ENCODE assay signal across 12 mouse cellular contexts in the genomic region with DNA sequence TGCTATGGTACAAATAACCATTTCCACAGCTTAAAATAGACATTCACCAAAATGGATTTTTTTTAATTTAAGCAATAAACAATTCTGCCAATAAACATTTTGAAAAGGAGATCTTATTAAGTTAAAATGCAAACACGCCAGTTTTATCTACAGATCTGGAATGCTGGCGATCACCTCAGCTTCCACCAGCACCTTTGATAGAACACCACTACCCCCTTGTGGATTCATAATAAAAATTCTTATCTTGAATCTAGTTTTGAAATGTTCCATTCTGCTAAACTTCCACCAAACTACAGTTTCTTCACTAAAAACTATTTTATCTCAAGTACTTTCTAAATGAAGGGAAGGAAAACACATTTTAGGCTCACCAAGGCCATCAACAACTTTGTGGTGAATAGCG. TPM values are rescaled to one million over a fixed set of nuclear protein-coding genes. Genes with fewer than 3 reads are reported as not detected.
DNase-seq lines count a peak whose midpoint lies in the region; ATAC-seq and TF ChIP-seq lines count a peak whose summit lies in the region.
"Had no signal": no experiment of that assay in that cellular context is flagged by ENCODE, and none has a peak within 500 bp of the region (broad histone marks: within the 10 kb centered on the region; RNA-seq: fewer than 3 reads in every experiment).

No protein-coding gene starts in this region.

- no peak overlapping the region for H3K4me3 ChIP-seq in forebrain, embryonic 14.5 days (ENCODE audit: low read depth, low read length)
- H3K4me3 ChIP-seq in forebrain, embryonic 10.5 days = no peak overlapping the region
- H3K4me3 ChIP-seq in left cerebral cortex, adult 2 months = no peak overlapping the region
- H3K4me3 ChIP-seq: heart, embryonic 12.5 days; neural tube, embryonic 13.5 days had no signal

- TF ChIP-seq CTCF in left cerebral cortex, adult 2 months (IDR thresholded peaks at IDR 0.05) = peak; percentile 68

- intact Hi-C loops in left cerebral cortex, adult 2 months (cut with DNase I) = loop anchor here (1.0 to 10.0 kb wide), 4 partner anchors 242 to 697 kb away; no protein-coding TSS in a partner anchor

- 80% methylated on average over 3 of the region's 3 CpGs for WGBS in forebrain, embryonic 14.5 days
- WGBS in forebrain, embryonic 10.5 days = 86% methylated on average over 3 of the region's 3 CpGs

- no peaks in the 10 kb centered on the region for H3K4me1 ChIP-seq in forebrain, embryonic 14.5 days (ENCODE audit: control insufficient read depth, insufficient read depth, low read length)
- peaks cover 5% of the 10 kb centered on the region; the same call in 1 of the 2 replicates for H3K4me1 ChIP-seq in forebrain, embryonic 10.5 days

- no peak overlapping the region for H3K9ac ChIP-seq in forebrain, embryonic 14.5 days (ENCODE audit: low read length)
- H3K9ac ChIP-seq: heart, embryonic 12.5 days; neural tube, embryonic 13.5 days had no signal

- ATAC-seq in forebrain, embryonic 14.5 days = no peak
- ATAC-seq in CD4-positive, CD25-positive, alpha-beta regulatory T cell, adult 4 months = peak; percentile 41

- DNase-seq in forebrain, embryonic 14.5 days (ENCODE audit: low spot score) = peak; percentile 81
- no peak for DNase-seq in forebrain, embryonic 10.5 days (ENCODE audit: extremely low spot score, low spot score)
- no peak for DNase-seq in left cerebral cortex, adult 2 months (ENCODE audit: extremely low spot score in 1 of 2, low spot score in 2 of 2)
- no peak for DNase-seq in left cerebral cortex, adult 18-20 months (ENCODE audit: low spot score in 2 of 2)
- peak; percentile 17 for DNase-seq in lung, postnatal 10 days
- DNase-seq in right cerebral cortex, adult 2 months (ENCODE audit: low spot score in 2 of 2) = no peak
- no peak for DNase-seq in adrenal gland, postnatal 14 days
- DNase-seq: kidney, adult 11 months had no signal

- no peak overlapping the region for H3K27ac ChIP-seq in forebrain, embryonic 14.5 days (ENCODE audit: low read depth, low read length)
- no peak overlapping the region for H3K27ac ChIP-seq in forebrain, embryonic 10.5 days
- H3K27ac ChIP-seq in left cerebral cortex, adult 2 months = no peak overlapping the region
- H3K27ac ChIP-seq: macrophage; neural tube, embryonic 13.5 days had no signal

- H3K27me3 ChIP-seq in forebrain, embryonic 14.5 days (replicated peaks; ENCODE audit: control insufficient read depth, insufficient read depth, low read length) = no peaks in the 10 kb centered on the region
- H3K27me3 ChIP-seq in forebrain, embryonic 10.5 days (ENCODE audit: poor library complexity, severe bottlenecking) = no peaks in the 10 kb centered on the region
- H3K27me3 ChIP-seq: heart, embryonic 12.5 days; neural tube, embryonic 13.5 days had no signal

- H3K9me3 ChIP-seq in forebrain, embryonic 14.5 days (replicated peaks; ENCODE audit: control insufficient read depth, low read length) = no peaks in the 10 kb centered on the region
- H3K9me3 ChIP-seq in forebrain, embryonic 10.5 days = no peaks in the 10 kb centered on the region
- H3K9me3 ChIP-seq: heart, embryonic 12.5 days; neural tube, embryonic 13.5 days had no signal

- no peak overlapping the region for H3K4me2 ChIP-seq in forebrain, embryonic 14.5 days (ENCODE audit: low read length)
- H3K4me2 ChIP-seq: heart, embryonic 12.5 days; neural tube, embryonic 13.5 days had no signal

- no peaks in the 10 kb centered on the region for H3K36me3 ChIP-seq in forebrain, embryonic 14.5 days (ENCODE audit: control insufficient read depth, insufficient read depth, low read length)
- H3K36me3 ChIP-seq in forebrain, embryonic 10.5 days (replicated peaks) = peaks cover 14% of the 10 kb centered on the region
- H3K36me3 ChIP-seq: neural tube, embryonic 13.5 days had no signal

RNA-seq across cellular contexts. Expression of a gene that starts 7.7 kb away (rescaled TPM):
- polyA plus RNA-seq in forebrain, embryonic 14.5 days (2014; fragmentation: Nextera tagmentation; extraction: Ambion mirVana) = 123 and 125 TPM in 2 replicates
- polyA plus RNA-seq in forebrain, embryonic 10.5 days (2016; fragmentation: Nextera tagmentation; extraction: Ambion mirVana) = 122 and 131 TPM in 2 replicates
- 100 to 1,000 TPM; 242 to 255 TPM for total RNA-seq in left cerebral cortex, adult 2 months (2021)
- 100 to 1,000 TPM; 247 to 265 TPM for total RNA-seq in left cerebral cortex, adult 18-20 months (2021)
- 10 to 100 TPM; 32.6 to 41.5 TPM for polyA plus RNA-seq in CD4-positive, CD25-positive, alpha-beta regulatory T cell, adult 4 months (2017; shearing (Covaris generic))
- 40.1 and 45.4 TPM in 2 replicates for total RNA-seq in adrenal gland, postnatal 14 days (2021)

Comparison
In these comparisons a context has a peak if more than half of its experiments do, and no peak if none do; other contexts are left out.
1. DNase-seq: peak in forebrain, embryonic 14.5 days (single experiment) and lung, postnatal 10 days (single experiment); none in forebrain, embryonic 10.5 days (single experiment), left cerebral cortex, adult 2 months (0 of 2), left cerebral cortex, adult 18-20 months (0 of 2), right cerebral cortex, adult 2 months (0 of 2) and adrenal gland, postnatal 14 days (single experiment).